Mouse (Mus musculus) T-helper 2 cell (primary cell): ENCODE results near the gene Ermp1.

Source experiments
- in situ Hi-C: fragments of 300-600 bp; cut with MboI, MseI; formaldehyde crosslinking; loops from one replicate; pipeline ENCODE4 v1.15.1; 2025; ENCODE audit warnings: high pct_unique_total_duplicates

The Ermp1 gene

DNA sequence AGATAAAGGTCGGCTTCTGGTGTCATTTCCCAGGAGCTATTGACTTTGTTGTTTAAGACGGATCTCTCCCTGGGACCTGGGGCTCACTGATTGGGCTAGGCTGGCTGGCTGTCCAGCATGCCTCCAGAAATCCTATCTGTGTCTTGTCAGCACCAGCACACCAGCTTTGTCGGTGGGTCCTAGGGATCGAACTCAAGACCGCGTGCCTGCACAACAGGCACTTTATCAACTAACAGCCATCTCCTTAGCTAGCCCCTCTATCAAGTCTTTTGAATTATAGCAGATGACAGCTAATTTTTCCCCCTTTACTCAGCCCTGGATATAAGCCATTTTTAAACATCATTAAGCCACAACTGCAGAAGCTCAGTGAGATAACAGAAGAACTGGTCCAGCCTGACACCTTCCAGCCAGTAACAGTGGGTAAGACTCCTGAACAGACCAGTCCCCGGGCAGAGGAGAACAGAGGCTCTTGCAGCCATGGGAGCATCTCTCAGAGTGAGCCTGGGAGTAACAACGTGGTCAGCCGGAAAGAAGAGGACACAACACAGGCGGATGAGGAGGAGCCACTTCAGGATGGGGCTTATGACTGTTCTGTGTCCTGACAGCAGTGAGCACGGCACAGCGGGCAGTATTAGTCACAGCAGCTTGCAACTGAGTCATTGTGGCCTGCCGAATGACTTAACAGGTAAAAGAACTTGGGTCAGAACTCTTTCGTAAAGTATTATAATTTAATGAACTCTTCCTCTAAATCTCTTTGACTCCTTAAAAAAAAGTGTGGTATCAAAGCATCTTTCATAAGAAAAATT is 44.5 kb downstream of the Ermp1 start:
- in situ Hi-C loops, result no loop called here

DNA sequence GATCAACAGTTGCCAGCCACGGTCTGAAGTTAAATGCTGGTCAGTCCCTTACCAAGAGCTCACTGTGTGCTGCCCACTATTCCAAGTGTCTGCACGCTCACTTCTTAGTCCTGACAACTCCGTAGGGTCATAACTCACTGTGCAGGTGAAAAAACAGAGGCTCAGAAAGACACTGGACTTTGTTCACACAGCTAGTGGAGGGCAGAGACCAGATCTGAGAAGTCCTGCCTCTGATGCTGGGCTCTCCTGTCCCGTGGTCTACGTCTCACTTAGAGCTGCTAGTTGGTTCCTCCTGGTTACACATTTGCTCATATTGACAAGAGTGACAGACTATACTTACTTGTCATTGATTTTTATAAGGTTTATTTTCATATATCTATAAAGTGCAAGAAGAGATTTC is 49.2 kb downstream of the Ermp1 start:
- in situ Hi-C loops, result loop anchor here (25.0 kb wide), 1 partner anchor 1162 kb away; no protein-coding TSS in a partner anchor

DNA sequence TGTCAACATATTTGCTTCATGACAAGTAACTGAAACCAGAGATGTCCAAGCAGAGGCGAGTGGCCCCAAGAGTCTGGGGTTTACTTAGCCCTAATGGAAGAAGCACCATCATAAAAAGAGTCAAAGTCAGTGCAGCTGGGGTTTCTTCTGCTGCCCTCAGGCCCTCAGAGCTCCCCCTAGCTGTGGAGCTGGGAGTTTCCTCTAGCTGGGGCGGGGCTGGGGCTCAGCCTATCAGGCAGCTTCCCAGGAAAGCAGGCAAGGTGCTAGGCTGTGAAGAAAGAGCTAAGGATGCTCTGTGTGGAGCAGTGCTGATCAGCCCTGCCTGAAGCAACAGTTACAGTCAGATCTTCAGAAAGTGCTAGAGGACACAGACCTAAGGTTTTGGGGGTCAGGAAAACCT is 51.2 kb downstream of the Ermp1 start:
- in situ Hi-C loops, result loop anchor here (25.0 kb wide), 1 partner anchor 1160 kb away; no protein-coding TSS in a partner anchor

DNA sequence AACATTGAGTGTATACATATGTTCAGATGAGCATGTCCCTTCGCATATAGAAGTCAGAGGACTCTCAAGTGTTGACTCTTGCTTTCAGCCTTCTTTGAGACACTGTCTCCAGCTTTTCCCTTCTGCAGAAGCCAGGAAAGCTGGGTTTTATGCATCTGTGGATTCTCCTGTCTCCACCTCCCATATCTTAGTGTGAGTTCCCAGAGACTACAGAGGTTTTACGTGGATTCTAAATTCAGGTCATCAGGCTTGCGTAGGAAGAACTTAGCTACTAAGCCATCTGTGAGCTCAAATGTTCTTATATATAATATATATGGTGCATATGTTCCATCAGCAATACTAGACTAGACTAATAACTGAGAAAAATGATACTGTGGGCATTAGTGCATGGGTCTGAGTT is 51.9 kb downstream of the Ermp1 start:
- in situ Hi-C loops, result loop anchor here (25.0 kb wide), 1 partner anchor 1159 kb away; no protein-coding TSS in a partner anchor

DNA sequence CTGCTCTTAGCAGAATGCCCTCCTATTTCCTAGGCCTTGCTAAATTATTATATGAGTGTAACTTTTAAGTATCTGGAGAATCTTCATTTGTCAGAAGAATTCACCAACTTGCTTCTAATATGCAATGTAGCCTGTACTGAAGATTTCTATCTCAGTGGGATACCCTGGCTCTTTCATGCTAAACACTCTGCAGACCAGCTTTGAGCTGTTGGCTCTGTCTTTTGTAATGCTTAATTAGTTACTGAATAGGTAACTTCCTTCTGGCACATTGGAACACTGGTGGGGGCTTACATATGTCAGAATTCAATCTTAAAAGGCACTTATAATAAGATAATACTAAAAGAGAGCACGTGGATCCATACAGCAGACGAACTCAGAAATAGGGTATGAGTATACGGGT is 54.4 kb downstream of the Ermp1 start:
- in situ Hi-C loops, result loop anchor here (25.0 kb wide), 1 partner anchor 1156 kb away; no protein-coding TSS in a partner anchor

DNA sequence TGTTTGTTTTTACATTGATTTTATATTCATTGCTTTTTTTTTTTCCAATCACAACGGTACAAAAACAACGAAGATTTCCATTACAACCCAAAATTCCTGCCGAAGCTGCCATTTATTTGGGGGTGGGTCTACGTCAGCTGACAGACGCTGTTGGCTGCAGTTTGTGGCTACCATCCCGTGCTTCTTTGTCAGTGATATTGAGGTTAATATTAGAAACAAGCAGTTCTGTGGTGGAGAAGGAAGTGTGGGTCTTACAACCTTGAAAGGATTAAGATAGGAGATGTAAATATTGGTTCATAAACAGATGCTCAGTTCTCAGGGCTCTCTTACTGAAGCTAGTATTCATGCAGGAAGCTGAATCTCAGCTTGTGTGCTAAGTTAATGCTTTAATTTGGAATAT is 64.5 kb downstream of the Ermp1 start:
- in situ Hi-C loops, result loop anchor here (25.0 kb wide), 1 partner anchor 1146 kb away; no protein-coding TSS in a partner anchor

DNA sequence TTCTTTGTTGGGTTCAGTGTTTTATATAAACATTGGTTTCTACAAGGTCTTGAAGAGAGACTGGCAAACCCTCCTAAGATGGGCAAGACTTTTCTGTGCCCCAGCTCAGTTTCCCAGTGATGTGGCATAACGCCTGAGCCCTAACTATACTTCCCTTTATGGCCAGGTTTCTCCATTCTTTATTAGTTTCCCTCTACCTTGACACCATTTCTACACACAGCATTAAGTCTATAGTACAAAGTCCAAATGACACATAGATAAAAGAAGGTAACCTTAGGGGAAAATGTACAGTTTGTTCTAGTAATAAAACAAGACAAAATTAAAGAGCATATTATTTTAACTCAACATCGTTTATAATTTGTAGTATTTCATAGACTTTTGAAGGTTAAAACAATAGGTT is 65.8 kb downstream of the Ermp1 start:
- in situ Hi-C loops, result loop anchor here (25.0 kb wide), 1 partner anchor 1145 kb away; no protein-coding TSS in a partner anchor

DNA sequence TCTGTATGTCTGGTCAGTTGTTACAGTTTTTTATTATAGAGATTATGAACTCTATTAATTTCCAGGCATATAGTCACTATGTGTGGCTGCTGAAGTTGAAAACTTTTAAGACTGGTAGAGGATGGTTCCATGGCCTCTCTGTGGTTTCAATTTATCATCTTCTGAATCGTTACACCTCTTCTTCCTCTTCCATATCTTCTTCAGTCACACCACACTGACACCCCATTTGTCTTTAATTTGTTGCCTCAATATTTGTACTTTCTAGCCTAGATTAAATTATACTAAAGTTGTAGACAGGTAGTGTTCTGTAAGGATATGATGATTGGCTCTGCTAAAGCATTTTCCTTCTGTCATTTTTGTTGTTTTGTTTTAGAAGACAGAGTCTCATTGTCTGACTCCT is 81.7 kb downstream of the Ermp1 start:
- in situ Hi-C loops, result no loop called here

DNA sequence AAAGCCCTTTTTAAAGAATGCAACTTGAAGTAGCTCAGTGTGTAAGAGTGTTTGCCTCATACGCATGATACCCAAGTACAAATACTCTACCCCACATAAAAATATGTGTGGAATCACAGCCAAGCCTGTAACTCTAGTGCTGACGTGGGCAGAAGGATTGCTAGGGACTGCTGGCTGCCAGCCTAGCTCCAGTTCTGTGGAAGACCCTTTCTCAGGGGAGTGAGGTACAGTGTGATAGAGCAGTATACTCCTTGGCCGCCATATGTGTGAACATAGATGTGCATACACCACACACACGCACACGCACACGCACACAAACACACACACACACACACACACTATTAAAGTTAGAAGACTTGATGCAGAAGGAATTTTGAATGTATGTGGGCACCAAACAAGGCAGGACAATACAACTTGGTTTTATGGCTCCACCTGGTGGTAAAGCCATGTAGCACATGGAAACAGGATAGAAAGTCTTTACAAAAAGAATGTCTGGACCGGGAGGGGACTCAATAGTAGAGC is 84.9 kb downstream of the Ermp1 start:
- in situ Hi-C loops, result no loop called here

DNA sequence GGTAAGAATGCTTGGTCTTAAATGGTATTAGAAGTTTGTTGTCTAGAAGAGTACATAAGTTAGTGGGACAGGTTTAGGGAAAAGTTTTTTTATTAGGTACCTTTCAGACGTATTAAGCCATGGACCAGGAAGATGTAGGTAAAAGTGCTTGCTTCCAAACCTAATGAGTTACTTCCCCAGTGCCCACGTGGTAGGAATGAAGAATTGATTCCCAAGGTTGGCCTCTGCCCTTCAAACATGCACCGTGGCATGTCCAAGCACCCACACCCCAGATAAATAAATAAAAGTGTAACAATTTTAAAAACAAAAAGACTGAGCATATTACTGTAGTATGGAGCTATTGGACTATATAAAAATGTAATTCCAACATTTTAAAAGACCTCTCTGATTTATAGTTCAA is 85.6 kb downstream of the Ermp1 start:
- in situ Hi-C loops, result no loop called here

DNA sequence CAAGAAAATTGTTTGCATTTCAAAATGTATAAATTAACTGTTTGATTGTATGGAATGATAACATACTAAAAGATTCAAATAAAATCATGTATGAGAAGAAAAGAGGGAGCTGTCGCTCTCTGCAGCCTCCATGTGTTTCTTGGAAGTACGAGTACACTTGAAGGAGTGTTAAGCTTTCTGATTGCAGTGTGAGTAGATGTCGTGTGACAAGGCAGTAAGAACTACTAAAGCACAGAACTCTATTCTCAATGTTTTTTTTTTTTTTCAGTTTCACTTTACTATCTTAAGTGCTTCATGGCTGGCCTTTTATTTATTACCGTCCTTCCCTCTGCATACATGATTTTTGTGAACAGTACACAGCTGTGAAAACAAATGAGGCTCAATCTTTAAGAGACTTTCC is 86.0 kb downstream of the Ermp1 start:
- in situ Hi-C loops, result no loop called here
